Mouse (Mus musculus) spleen, adult 10 weeks (tissue): Measurements from ENCODE around the gene Nlgn3. TPM values are rescaled to one million over a fixed set of nuclear protein-coding genes. Genes with fewer than 3 reads are reported as not detected.

Source experiments
- polyA plus RNA-seq: library from polyadenylated mRNA; stranded (reverse); fragments of 350-450 nt; fragmentation: Illumina TruSeq; extraction: RNeasy Lipid Tissue Mini Kit (QIAGEN cat#74804); gene quantifications from one replicate; pipeline ENCODE4 v1.2.3, GENCODE M21; 2015; ENCODE audit warnings: low replicate concordance; ENCODE audit not compliant: insufficient read depth

Nlgn3 gene
- 0.68 TPM for polyA plus RNA-seq

DNA sequence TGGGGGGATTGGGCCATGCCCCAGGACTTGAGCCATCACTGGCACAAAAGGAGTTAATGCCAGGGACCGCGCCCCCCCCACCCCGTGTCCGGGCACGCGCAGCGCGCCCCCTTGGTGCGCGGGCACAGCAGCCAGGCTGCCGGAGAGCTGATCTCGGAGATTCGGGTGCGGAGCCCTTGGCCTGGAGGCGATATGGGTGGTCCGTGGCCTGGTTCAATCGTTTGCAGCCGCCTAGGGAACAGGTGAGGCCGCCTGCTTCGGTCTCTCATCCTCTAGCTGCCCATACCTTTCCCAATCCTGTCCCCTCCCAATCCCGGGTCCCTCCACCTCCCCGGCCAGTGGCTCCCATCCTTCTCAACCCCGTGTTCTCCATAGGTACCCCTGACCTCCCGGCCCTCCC lies at the start of gene Nlgn3:
Nlgn3 (plus strand) TSS at position 114 of the 400 bp plus-strand sequence.

DNA sequence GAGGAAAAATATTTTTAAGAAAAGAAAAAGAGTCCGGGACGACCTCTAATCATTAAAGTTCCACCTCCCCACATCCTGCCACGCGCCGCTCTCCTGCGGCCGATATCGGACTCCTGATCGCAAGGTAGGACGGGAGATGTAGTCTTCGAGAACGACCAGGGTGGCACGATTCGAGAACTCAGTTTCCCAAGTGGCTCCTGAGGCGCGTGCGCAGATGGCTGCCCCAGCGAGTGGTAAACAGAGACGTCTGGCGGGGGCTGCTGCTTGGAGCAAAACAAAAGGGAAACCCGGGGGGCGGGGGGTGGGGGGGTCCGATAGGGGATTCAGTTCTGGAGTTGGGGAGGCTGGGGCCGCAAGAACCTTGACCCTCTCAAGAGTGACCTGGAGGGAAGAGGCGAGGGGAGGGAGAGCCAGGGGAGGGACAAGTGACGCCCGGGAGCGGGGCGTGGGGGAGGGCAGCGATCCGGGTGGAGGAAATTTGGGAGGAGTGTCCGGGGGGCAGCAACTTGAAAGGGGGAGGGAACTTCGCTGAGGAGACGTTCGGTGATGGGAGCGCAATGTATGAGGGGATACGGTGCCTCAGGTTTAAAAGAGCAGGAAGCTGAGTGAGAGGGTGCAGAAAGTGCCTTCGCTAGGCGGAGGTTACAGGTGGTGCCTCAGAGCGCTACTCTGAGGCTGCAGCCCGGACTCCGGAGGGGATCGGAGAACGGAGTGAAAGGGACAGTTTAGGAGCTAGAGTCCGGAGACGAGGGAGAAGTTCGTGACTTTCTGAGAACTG lies 44.8 kb upstream of the Nlgn3 start, which contains the start of gene Foxo4:
Foxo4 (plus strand) TSS at position 577 of the 778 bp plus-strand sequence.

DNA sequence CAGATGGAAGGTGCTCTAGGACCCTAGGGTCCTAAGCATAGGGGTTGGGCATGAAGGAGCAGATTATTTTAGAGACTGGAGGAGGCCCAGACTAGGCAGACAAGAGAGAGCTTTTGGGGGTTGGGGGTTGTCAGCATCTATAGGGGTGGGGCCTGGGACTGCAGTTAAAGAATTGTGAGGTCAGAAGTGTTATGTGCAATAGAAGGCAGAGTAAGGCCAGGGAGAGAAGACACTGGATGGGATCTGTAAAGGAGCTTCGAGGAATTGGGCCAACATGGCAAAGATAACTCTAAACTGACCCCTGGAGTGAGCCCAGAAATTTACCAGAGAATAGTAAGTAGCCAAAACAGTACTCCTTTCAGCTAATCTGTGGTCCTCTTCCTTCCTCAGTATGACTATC lies 35.1 kb upstream of the Nlgn3 start, which contains the start of gene Gm614:
Gm614 (minus strand) TSS at position 101 of the 400 bp plus-strand sequence.

DNA sequence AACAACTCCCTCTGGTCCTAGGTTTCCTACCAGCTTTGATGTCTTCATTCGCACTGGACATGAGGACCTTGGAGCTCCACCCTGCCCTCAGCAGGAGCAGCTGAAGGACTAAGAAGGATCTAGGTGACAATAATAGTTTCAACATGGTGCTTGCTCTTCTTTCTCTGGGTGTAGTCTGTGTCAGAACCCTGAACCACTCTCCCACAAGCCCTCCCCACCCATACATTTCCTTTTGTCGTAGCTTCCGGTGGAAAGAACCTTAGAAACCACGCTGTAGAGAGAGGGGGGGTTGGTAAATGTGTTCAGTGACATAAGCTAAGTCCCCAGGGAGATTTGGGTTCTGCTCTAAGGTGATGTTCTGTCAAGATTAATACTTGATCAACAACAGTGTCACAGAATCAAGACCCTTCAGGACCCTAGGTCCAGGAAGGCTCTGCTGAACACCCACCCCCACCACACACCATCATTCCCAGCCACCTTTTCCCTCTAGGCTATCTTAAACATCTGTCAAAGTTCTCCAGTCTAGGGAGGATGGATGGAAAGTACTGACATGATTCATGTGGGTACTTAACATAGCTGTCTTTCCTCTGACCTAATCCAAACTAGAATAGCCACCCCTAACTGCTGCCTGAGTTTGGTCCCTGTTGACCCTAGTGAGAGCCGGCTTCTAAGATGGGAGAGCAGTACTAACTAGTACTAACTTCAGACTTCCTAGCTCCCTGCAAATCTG lies 30.8 kb upstream of the Nlgn3 start, which contains the start of gene Il2rg:
Il2rg (minus strand) TSS at position 231 of the 730 bp plus-strand sequence.

DNA sequence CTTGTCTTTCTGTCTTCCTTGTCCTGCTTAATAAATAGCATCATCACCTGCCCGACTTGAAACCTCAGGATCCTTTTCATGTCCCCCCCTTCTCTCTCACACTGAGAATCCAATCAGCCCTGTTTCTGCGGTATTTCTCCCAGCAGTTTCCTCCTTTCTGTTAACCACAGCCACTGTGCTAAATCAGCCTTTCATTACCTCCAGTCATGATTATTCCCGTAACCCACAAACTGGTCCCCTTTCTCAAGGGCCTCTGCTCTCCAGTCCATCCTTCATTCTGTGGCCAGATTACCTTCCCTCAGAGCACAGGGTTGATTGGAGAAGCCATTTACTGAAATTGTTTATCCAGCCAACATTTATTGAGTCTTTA lies 30.2 kb upstream of the Nlgn3 start, which contains the start of gene Gm20489:
Gm20489 (minus strand) TSS at position 269 of the 370 bp plus-strand sequence.

DNA sequence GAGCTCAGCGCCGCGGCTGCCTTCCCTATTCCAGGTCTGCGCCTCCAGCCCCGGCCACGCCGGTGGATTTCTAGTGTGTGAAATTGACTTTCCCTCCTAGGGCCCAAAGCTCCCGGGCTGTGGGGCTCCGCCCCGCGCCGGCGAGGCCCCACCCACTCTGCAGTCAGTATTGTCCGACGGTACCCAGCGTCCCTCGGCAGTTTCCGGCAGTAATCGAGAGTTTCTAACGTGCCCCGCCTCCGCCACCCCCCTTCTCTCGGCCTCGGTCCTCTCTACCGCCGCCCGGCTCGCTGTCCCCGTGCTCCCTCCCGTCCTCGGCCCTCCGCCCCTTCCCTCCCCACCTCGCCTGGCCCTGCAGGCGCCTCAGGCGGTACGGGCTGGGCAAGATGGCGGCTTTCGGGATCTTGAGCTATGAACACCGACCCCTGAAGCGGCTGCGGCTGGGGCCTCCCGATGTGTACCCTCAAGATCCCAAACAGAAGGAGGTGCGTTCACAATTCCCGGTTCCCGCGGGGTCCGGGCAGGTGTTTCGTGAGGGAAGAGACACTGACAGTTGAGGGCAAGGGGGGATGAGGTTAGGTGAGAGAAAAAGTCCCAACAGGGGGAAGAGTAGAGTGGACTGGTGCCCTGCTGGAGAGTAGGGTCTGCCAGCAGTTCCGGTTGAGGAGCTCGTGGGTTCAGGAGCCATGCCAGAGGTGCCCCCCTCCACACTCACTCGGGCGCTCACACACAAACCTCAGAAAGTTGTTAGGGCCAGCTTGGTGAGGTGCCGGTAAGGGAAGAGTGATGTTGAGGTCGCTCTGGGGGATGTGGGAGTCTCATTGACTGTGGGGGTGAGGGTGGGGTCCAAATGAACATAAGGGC lies 24.9 kb upstream of the Nlgn3 start, which contains the start of gene Med12:
Med12 (plus strand) TSS at position 156 of the 864 bp plus-strand sequence.

Other genes with a start within 250 kb of the Nlgn3 start
- gene Tex11, start 239.5 kb upstream of the Nlgn3 start, polyA plus RNA-seq, result not detected
- 0.84 TPM for gene Slc7a3, start 213.1 kb upstream of the Nlgn3 start, polyA plus RNA-seq
- gene Snx12, start 76.6 kb upstream of the Nlgn3 start, polyA plus RNA-seq, result 31.4 TPM
- gene Foxo4, start 44.6 kb upstream of the Nlgn3 start, polyA plus RNA-seq, result 21.2 TPM
- 16.0 TPM for gene Gm614, start 35.2 kb upstream of the Nlgn3 start, polyA plus RNA-seq
- gene Il2rg, start 30.9 kb upstream of the Nlgn3 start, polyA plus RNA-seq, result 666 TPM
- not detected for gene Gm20489, start 30.1 kb upstream of the Nlgn3 start, polyA plus RNA-seq
- gene Med12, start 25.1 kb upstream of the Nlgn3 start, polyA plus RNA-seq, result 81.4 TPM
- gene Gjb1, start 77.2 kb downstream of the Nlgn3 start, polyA plus RNA-seq, result not detected
- gene Zmym3, start 121.7 kb downstream of the Nlgn3 start, polyA plus RNA-seq, result 37.7 TPM
- gene Nono, start 130.2 kb downstream of the Nlgn3 start, polyA plus RNA-seq, result 337 TPM
- gene Itgb1bp2, start 149.9 kb downstream of the Nlgn3 start, polyA plus RNA-seq, result 1.6 TPM
- gene Taf1, start 233.6 kb downstream of the Nlgn3 start, polyA plus RNA-seq, result 73.4 TPM